Mouse (Mus musculus): ENCODE measurements around the gene Cd207. TPM values are rescaled to one million over a fixed set of nuclear protein-coding genes. Genes with fewer than 3 reads are reported as not detected.

The Cd207 gene
- polyA plus RNA-seq, 1 experiment from 2014 or later = 0.11 TPM

GRCm38 (mm10) chr6:83707738-83708510 is 30.3 kb upstream of the Cd207 start:
- ATAC-seq = no peak
- peaks cover 20% of the 10 kb centered on the region for H3K4me1 ChIP-seq
- no peak overlapping the region for H3K4me2 ChIP-seq
- H3K4me3 ChIP-seq = no peak overlapping the region
- H3K9ac ChIP-seq = no peak overlapping the region
- no peaks in the 10 kb centered on the region for H3K9me3 ChIP-seq (replicated peaks)
- no peaks in the 10 kb centered on the region for H3K36me3 ChIP-seq
- peaks cover 100% of the 10 kb centered on the region for H3K27me3 ChIP-seq (replicated peaks)
- H3K27ac ChIP-seq = no peak overlapping the region
- 7% methylated on average over 6 of the region's 6 CpGs for WGBS (ENCODE audit: insufficient replicate concordance)

- WGBS (ENCODE audit: insufficient replicate concordance) = 20% methylated on average over 5 of the region's 5 CpGs
- peaks cover 99% of the 10 kb centered on the region for H3K27me3 ChIP-seq (replicated peaks)
- H3K27ac ChIP-seq = no peak overlapping the region
- no peaks in the 10 kb centered on the region for H3K9me3 ChIP-seq (replicated peaks)
- H3K4me3 ChIP-seq = no peak overlapping the region
- no peak overlapping the region for H3K9ac ChIP-seq
- H3K36me3 ChIP-seq = no peaks in the 10 kb centered on the region
- no peak for ATAC-seq
- H3K4me1 ChIP-seq = no peaks in the 10 kb centered on the region
- no peak overlapping the region for H3K4me2 ChIP-seq
These were observed 27.0 kb upstream of the Cd207 start for GRCm38 (mm10) chr6:83704701-83705100.

- no peak for ATAC-seq
- 19% methylated on average over 1 of the region's 1 CpGs for WGBS (ENCODE audit: insufficient replicate concordance)
- Histone ChIP-seq H3K4me1 (no peaks in the 10 kb centered on the region), H3K4me3 (no peak overlapping the region), H3K9ac (no peak overlapping the region), H3K36me3 (no peaks in the 10 kb centered on the region), H3K4me2 (no peak overlapping the region), H3K27me3 (replicated peaks) (peaks cover 99% of the 10 kb centered on the region), H3K27ac (no peak overlapping the region), H3K9me3 (replicated peaks) (no peaks in the 10 kb centered on the region)
These were observed 26.6 kb upstream of the Cd207 start for GRCm38 (mm10) chr6:83704294-83704693.

DNA sequence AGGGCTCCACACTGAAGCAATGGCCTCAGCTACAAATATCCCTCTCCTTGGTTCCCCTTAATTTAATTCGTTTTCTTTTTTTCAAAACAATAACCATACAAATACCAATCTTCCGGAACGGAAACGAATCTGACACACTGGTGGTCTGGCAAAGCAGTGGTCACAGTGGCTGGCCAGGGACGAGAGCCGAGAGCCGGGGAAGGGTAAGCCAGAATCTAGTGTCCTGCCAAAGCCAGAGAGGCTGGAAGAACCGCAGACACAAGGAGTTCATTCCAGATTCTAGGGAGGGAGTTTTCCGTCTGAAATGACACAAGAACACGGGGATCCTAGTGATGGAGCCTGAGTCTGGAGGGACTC is 26.0 kb upstream of the Cd207 start:
- Histone ChIP-seq H3K4me1 (no peaks in the 10 kb centered on the region), H3K9me3 (replicated peaks) (no peaks in the 10 kb centered on the region), H3K9ac (no peak overlapping the region), H3K36me3 (no peaks in the 10 kb centered on the region), H3K4me2 (no peak overlapping the region), H3K4me3 (no peak overlapping the region), H3K27me3 (replicated peaks) (peaks cover 99% of the 10 kb centered on the region), H3K27ac (no peak overlapping the region)
- WGBS (ENCODE audit: insufficient replicate concordance) = under 1% methylated on average over 10 of the region's 10 CpGs
- no peak for ATAC-seq

GRCm38 (mm10) chr6:83703000-83703721 is 25.5 kb upstream of the Cd207 start:
- peaks cover 99% of the 10 kb centered on the region for H3K27me3 ChIP-seq (replicated peaks)
- H3K36me3 ChIP-seq = no peaks in the 10 kb centered on the region
- 2% methylated on average over 27 of the region's 27 CpGs for WGBS (ENCODE audit: insufficient replicate concordance)
- H3K4me3 ChIP-seq = no peak overlapping the region
- H3K9ac ChIP-seq = no peak overlapping the region
- H3K4me1 ChIP-seq = no peaks in the 10 kb centered on the region
- H3K27ac ChIP-seq = no peak overlapping the region
- H3K4me2 ChIP-seq = no peak overlapping the region
- no peak for ATAC-seq
- no peaks in the 10 kb centered on the region for H3K9me3 ChIP-seq (replicated peaks)

- H3K9me3 ChIP-seq (replicated peaks) = no peaks in the 10 kb centered on the region
- no peak overlapping the region for H3K9ac ChIP-seq
- no peak for ATAC-seq
- H3K4me2 ChIP-seq = no peak overlapping the region
- no peak overlapping the region for H3K4me3 ChIP-seq
- no peaks in the 10 kb centered on the region for H3K36me3 ChIP-seq
- no peak overlapping the region for H3K27ac ChIP-seq
- peaks cover 99% of the 10 kb centered on the region for H3K27me3 ChIP-seq (replicated peaks)
- 2% methylated on average over 53 of the region's 53 CpGs for WGBS (ENCODE audit: insufficient replicate concordance)
- no peaks in the 10 kb centered on the region for H3K4me1 ChIP-seq
These were observed 24.7 kb upstream of the Cd207 start for GRCm38 (mm10) chr6:83702146-83702999.

DNA sequence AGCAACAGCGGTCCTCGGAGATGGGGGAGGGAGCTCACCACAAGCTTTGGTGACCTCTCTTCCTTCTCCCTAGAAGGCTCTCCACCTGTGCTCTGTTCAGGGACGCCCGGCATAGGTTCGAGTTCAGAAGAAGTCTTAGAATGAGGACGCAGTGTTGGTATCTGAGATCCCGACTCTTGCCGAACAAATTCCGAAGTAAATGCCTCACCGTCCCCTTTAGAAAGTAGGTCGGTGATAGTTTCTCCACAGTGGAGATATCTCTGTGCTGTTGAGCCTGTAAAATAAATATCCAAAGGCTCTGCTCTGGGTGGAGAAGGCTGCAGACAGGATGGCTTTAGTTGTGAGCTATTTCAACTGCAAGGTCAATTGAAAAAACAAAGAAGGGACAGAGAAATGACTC is 23.3 kb upstream of the Cd207 start:
- Histone ChIP-seq H3K36me3 (no peaks in the 10 kb centered on the region), H3K27me3 (replicated peaks) (peaks cover 99% of the 10 kb centered on the region), H3K9ac (no peak overlapping the region), H3K4me3 (no peak overlapping the region), H3K9me3 (replicated peaks) (no peaks in the 10 kb centered on the region), H3K4me2 (no peak overlapping the region), H3K27ac (no peak overlapping the region), H3K4me1 (no peaks in the 10 kb centered on the region)
- ATAC-seq = no peak
- WGBS (ENCODE audit: insufficient replicate concordance) = 3% methylated on average over 11 of the region's 11 CpGs

- WGBS (ENCODE audit: insufficient replicate concordance) = 5% methylated on average over 5 of the region's 5 CpGs
- no peak for ATAC-seq
- H3K36me3 ChIP-seq = no peaks in the 10 kb centered on the region
- H3K4me1 ChIP-seq = no peaks in the 10 kb centered on the region
- peaks cover 99% of the 10 kb centered on the region for H3K27me3 ChIP-seq (replicated peaks)
- no peak overlapping the region for H3K4me2 ChIP-seq
- H3K4me3 ChIP-seq = no peak overlapping the region
- no peak overlapping the region for H3K9ac ChIP-seq
- H3K27ac ChIP-seq = no peak overlapping the region
- no peaks in the 10 kb centered on the region for H3K9me3 ChIP-seq (replicated peaks)
These were observed 22.3 kb upstream of the Cd207 start for GRCm38 (mm10) chr6:83699971-83700370.

DNA sequence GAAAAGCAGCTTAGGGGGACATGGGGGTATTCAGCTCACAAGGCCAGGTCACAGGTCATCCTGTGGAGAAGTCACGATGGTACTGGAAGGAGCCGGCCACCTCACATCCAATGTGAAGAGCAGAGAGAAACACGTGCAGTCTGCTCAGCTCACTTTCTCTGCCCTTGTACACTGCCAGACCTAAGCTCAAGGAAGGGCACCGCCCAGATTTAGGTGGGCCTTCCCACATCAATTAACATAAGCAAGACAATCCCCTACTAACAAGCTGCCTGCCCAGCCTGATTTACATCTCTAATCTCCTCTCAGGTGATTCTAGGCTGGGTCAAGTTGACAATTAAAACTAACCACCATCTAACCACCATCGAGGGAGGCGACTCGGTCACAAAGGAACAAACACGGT is 20.3 kb upstream of the Cd207 start:
- no peak for ATAC-seq
- no peak overlapping the region for H3K27ac ChIP-seq
- peaks cover 99% of the 10 kb centered on the region for H3K27me3 ChIP-seq (replicated peaks)
- no peaks in the 10 kb centered on the region for H3K4me1 ChIP-seq
- H3K4me3 ChIP-seq = no peak overlapping the region
- H3K9me3 ChIP-seq (replicated peaks) = no peaks in the 10 kb centered on the region
- no peak overlapping the region for H3K9ac ChIP-seq
- no peaks in the 10 kb centered on the region for H3K36me3 ChIP-seq
- no peak overlapping the region for H3K4me2 ChIP-seq
- 6% methylated on average over 8 of the region's 8 CpGs for WGBS (ENCODE audit: insufficient replicate concordance)

- Histone ChIP-seq H3K4me2 (no peak overlapping the region), H3K4me3 (no peak overlapping the region), H3K36me3 (no peaks in the 10 kb centered on the region), H3K27ac (no peak overlapping the region), H3K9ac (no peak overlapping the region), H3K27me3 (replicated peaks) (peaks cover 99% of the 10 kb centered on the region), H3K9me3 (replicated peaks) (no peaks in the 10 kb centered on the region), H3K4me1 (no peaks in the 10 kb centered on the region)
- no peak for ATAC-seq
- WGBS (ENCODE audit: insufficient replicate concordance) = 3% methylated on average over 7 of the region's 7 CpGs
These were observed 19.0 kb upstream of the Cd207 start for GRCm38 (mm10) chr6:83696684-83697083.

GRCm38 (mm10) chr6:83695731-83696130 is 18.1 kb upstream of the Cd207 start:
- H3K36me3 ChIP-seq = no peaks in the 10 kb centered on the region
- no peak for ATAC-seq
- no peak overlapping the region for H3K9ac ChIP-seq
- WGBS (ENCODE audit: insufficient replicate concordance) = 6% methylated on average over 3 of the region's 3 CpGs
- no peak overlapping the region for H3K4me3 ChIP-seq
- no peak overlapping the region for H3K4me2 ChIP-seq
- H3K27me3 ChIP-seq (replicated peaks) = peaks cover 99% of the 10 kb centered on the region
- no peaks in the 10 kb centered on the region for H3K9me3 ChIP-seq (replicated peaks)
- H3K4me1 ChIP-seq = no peaks in the 10 kb centered on the region
- H3K27ac ChIP-seq = no peak overlapping the region

DNA sequence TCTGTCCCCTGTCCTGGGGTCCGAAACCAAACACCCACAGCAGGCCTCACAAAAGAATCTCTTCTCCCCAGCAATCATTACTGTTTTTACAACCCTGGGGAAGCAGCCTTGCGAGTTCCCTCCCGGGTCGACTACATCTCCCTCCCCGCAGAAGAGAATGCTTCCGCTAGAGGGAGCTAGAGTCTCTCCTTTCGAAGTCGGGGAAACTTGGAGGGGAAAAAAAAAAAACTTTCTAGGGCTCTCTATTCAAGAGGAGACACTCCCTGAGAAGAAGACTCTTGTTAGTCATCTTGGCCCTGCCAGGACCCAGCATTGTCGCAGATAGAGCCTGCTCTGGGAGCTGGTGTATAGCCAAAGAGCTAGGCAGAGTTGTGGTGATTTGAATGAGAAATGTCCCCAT is 16.2 kb upstream of the Cd207 start:
- WGBS (ENCODE audit: insufficient replicate concordance) = 2% methylated on average over 9 of the region's 9 CpGs
- Histone ChIP-seq H3K27ac (no peak overlapping the region), H3K4me2 (no peak overlapping the region), H3K27me3 (replicated peaks) (peaks cover 98% of the 10 kb centered on the region), H3K4me3 (no peak overlapping the region), H3K4me1 (no peaks in the 10 kb centered on the region), H3K9me3 (replicated peaks) (no peaks in the 10 kb centered on the region), H3K36me3 (no peaks in the 10 kb centered on the region), H3K9ac (no peak overlapping the region)
- ATAC-seq = no peak

All from liver, embryonic 12.5 days (tissue).